Mouse (Mus musculus) stomach, embryonic 16.5 days (tissue): Measurements from ENCODE around the gene Gm4871. TPM values are rescaled to one million over a fixed set of nuclear protein-coding genes. Genes with fewer than 3 reads are reported as not detected.
"Not testable (repeated sequence)": the region's sequence is repeated elsewhere in the genome, so short reads cannot be mapped to it uniquely, and the experiment has no call there.

Experiments used
- ATAC-seq: fragments of 200-750 bp; cut with Nextera tagmentation; 2 replicates; pipeline ENCODE4 v1.8.0; 2017; ENCODE audit warnings: moderate number of reproducible peaks, moderate TSS enrichment; ENCODE audit not compliant: insufficient read depth, low FRiP score
- H3K27ac ChIP-seq: fragments of 300-500 bp; sonication (generic); 2 replicates; pipeline ENCODE4 v1.5.1; 2014; ENCODE audit warnings: low read length
- H3K27me3 ChIP-seq: fragments of 300-500 bp; sonication (generic); 2 replicates; pipeline ENCODE4 v1.6.1; 2014; ENCODE audit warnings: low read length, control low read depth, mixed read lengths; ENCODE audit not compliant: control insufficient read depth, insufficient read depth
- H3K36me3 ChIP-seq: fragments of 300-500 bp; sonication (generic); 2 replicates; pipeline ENCODE4 v1.6.1; 2014; ENCODE audit warnings: low read length; ENCODE audit not compliant: control insufficient read depth, insufficient read depth
- H3K4me1 ChIP-seq: fragments of 300-500 bp; sonication (generic); 2 replicates; pipeline ENCODE4 v1.6.1; 2014; ENCODE audit warnings: low read length, control low read depth, mixed read lengths; ENCODE audit not compliant: control insufficient read depth, insufficient read depth
- H3K4me2 ChIP-seq: fragments of 300-500 bp; sonication (generic); 2 replicates; pipeline ENCODE4 v1.6.1; 2014; ENCODE audit warnings: low read depth, low read length, mixed read lengths
- H3K4me3 ChIP-seq: fragments of 300-500 bp; sonication (generic); replicated peaks from 2 replicates; pipeline ENCODE4 v1.5.1; 2014; ENCODE audit warnings: mild to moderate bottlenecking, low read length
- H3K9ac ChIP-seq: fragments of 300-500 bp; sonication (generic); 2 replicates; pipeline ENCODE4 v1.6.1; 2014; ENCODE audit warnings: low read length
- H3K9me3 ChIP-seq: fragments of 300-500 bp; sonication (generic); replicated peaks from 2 replicates; pipeline ENCODE4 v1.6.1; 2016; ENCODE audit warnings: low read length, control low read depth; ENCODE audit not compliant: control insufficient read depth
- WGBS: fragments of 180-500 bp; shearing (Covaris S2); extraction: QIAGEN DNeasy Blood & Tissue Kit; methylation state at CpG from one replicate; pipeline ENCODE4 v1.1.7; 2014; 5-methylcytosine and 5-hydroxymethylcytosine counted together
- polyA plus RNA-seq: library from polyadenylated mRNA; unstranded; fragments of >200 nt; fragmentation: Nextera tagmentation; extraction: Ambion mirVana; gene quantifications from 2 replicates; pipeline ENCODE4 v1.2.1, GENCODE M21; 2015

Gene Gm4871
- not detected in 2 replicates for polyA plus RNA-seq

DNA sequence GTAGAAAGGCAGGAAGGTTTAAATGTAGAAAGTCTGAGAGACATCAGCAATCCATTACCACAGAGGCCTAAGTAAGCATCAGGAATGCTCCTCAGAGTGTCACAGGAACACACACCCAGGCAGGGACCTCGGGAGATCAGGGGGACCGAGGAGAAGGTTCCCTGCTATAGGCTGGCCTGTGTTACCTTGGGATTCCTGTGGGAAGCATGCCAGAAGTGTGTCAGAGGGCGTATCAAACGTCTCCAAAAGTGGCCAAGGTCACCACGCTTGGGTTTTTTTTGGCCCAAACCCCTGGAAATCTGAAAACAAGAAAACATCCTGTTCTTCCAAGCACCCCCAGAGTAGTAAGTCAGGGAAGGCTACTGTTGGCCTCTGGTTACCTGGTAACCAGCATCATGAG is at the start of gene Gm4871:
Gene Gm4871 (minus strand): TSS at position 364 of the 400 bp plus-strand sequence.
- H3K4me1 ChIP-seq, H3K27ac ChIP-seq, H3K4me2 ChIP-seq, ATAC-seq, H3K4me3 ChIP-seq, H3K27me3 ChIP-seq, H3K36me3 ChIP-seq, H3K9me3 ChIP-seq, H3K9ac ChIP-seq: not testable (repeated sequence)
- WGBS = 55% methylated on average over 5 of the region's 5 CpGs

DNA sequence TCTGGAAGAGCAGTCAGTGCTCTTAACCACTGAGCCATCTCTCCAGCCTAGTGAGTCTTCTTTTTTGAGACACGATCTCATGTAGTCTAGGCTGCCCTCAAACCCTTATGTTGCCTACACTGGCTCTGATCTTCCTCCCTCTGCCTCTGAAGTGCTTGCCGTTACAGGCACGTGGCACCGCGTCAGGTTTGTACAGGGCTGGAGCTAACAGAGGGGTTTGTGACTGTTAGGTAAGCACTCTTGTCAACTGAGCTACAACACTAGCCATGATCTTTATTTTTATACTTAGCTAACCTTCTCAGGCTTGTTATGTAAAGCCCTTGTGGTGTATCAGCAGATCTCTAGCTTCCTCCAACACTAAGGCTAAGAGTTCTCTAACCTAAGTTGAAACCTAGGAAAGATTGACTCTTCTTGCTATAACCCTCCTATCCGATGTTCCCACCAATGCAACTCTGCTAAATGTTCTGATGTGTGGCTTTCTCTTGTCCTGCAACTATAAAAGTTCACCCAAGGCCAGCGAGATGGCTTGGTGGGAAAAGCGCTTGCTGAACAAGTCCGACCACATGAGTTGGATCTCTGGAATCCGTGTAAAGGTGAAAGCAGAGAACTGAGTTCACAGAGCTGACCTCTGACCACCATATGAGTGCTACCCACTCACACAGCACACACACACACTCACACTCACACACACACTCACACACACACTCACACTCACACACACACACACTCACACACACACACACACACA is 49.5 kb upstream of the Gm4871 start:
- 83% methylated on average over 10 of the region's 10 CpGs for WGBS
- no peaks in the 10 kb centered on the region for H3K27me3 ChIP-seq
- H3K4me3 ChIP-seq = no peak overlapping the region
- H3K27ac ChIP-seq = no peak overlapping the region
- no peak overlapping the region for H3K4me2 ChIP-seq
- peaks cover 6% of the 10 kb centered on the region for H3K4me1 ChIP-seq
- H3K9me3 ChIP-seq = no peaks in the 10 kb centered on the region
- no peak overlapping the region for H3K9ac ChIP-seq
- ATAC-seq = no peak
- peaks cover 3% of the 10 kb centered on the region; the same call in 1 of the 2 replicates for H3K36me3 ChIP-seq

DNA sequence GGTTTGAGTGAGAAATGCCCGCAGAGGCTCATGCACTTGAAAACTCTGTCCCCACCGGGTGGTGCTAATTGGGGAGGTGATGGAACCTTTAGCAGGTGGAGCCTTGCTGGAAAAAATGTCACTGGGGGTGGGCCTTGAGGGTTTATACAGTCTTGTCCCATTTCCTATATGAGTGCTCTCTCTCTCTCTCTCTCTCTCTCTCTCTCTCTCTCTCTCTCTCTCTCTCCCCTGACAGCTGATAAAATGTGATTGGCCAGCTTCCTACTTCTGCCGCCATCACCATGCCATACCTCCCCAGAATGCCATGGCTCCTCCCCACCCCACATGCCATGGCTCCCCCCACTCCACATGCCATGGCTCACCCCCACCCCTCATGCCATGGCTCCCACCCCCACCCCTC is 42.5 kb upstream of the Gm4871 start:
- no peak for ATAC-seq
- Histone ChIP-seq H3K4me3 (no peak overlapping the region), H3K9ac (no peak overlapping the region), H3K27me3 (no peaks in the 10 kb centered on the region), H3K4me1 (no peaks in the 10 kb centered on the region), H3K27ac (no peak overlapping the region), H3K36me3 (no peaks in the 10 kb centered on the region), H3K9me3 (no peaks in the 10 kb centered on the region), H3K4me2 (no peak overlapping the region)
- 50% methylated on average over 3 of the region's 3 CpGs for WGBS

DNA sequence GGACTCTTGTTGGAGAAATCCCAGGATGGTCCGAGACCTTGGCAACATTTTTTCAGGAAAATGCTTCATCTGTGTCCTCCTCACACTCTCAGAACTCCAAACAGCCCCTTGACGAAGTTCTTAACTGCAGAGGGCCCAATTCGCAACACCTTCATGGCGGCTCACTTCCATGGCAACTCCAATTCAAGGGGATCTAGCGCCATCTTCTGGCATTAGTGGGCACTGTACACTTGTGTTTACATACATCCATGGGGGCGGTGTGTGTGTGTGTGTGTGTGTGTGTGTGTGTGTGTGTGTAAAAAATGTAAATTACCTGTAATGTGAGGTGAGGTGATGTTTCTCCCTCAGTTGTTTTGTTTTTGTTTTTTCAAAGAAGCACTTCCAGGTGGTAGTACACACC is 38.8 kb upstream of the Gm4871 start:
- no peak for ATAC-seq
- Histone ChIP-seq H3K4me3 (no peak overlapping the region), H3K4me2 (no peak overlapping the region), H3K36me3 (no peaks in the 10 kb centered on the region), H3K9me3 (no peaks in the 10 kb centered on the region), H3K27ac (no peak overlapping the region), H3K27me3 (no peaks in the 10 kb centered on the region), H3K4me1 (no peaks in the 10 kb centered on the region), H3K9ac (no peak overlapping the region)
- 44% methylated on average over 6 of the region's 6 CpGs for WGBS

DNA sequence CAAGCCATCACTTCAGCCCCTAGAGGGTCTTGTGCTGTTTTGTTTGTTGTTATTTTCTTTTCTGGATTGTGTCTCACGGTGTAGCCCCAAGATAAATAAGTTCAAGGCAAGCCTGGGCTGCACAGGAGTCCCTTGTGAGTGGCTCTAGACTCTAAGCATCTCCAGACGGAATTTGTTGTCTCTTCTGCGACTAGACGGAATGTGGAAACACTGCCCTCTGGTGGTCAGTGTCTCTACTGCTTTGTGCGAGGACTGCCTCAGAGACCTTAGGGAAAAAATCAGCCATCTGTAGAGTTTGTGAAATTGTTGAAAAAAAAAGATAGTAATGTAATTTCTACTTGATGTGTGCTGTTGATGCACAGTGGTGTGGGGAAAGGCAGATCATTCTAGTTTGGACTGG is 37.2 kb upstream of the Gm4871 start:
- Histone ChIP-seq H3K27ac (no peak overlapping the region), H3K9ac (no peak overlapping the region), H3K27me3 (no peaks in the 10 kb centered on the region), H3K36me3 (no peaks in the 10 kb centered on the region), H3K4me1 (no peaks in the 10 kb centered on the region), H3K9me3 (no peaks in the 10 kb centered on the region), H3K4me2 (no peak overlapping the region), H3K4me3 (no peak overlapping the region)
- WGBS = 0% methylated on average over 5 of the region's 5 CpGs
- 0 out of 2 replicates have a peak, but pooled peaks have one; percentile 10 for ATAC-seq

DNA sequence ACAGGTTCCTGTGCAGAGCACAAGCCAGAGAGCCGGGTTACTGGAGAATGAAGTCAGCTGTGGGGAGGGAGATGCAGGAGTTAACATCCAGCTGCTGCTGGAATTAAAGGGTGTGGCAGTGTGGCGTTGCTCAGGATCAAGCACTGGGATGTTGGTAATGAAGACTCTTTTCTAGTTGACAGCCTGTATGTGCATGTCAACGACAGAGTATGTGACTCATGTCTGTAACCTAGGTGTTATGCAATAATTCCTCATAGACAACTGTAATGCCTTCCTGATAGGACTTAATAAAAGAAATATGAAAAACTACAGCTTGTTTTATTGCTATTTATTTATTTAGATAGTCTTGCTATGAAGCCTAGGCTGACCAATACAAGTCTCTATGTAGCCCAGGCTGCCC is 36.3 kb upstream of the Gm4871 start:
- Histone ChIP-seq H3K9ac (no peak overlapping the region), H3K36me3 (no peaks in the 10 kb centered on the region), H3K9me3 (no peaks in the 10 kb centered on the region), H3K4me2 (no peak overlapping the region), H3K27me3 (no peaks in the 10 kb centered on the region), H3K4me1 (no peaks in the 10 kb centered on the region), H3K4me3 (no peak overlapping the region), H3K27ac (no peak overlapping the region)
- 34% methylated on average over 3 of the region's 3 CpGs for WGBS
- ATAC-seq = no peak

DNA sequence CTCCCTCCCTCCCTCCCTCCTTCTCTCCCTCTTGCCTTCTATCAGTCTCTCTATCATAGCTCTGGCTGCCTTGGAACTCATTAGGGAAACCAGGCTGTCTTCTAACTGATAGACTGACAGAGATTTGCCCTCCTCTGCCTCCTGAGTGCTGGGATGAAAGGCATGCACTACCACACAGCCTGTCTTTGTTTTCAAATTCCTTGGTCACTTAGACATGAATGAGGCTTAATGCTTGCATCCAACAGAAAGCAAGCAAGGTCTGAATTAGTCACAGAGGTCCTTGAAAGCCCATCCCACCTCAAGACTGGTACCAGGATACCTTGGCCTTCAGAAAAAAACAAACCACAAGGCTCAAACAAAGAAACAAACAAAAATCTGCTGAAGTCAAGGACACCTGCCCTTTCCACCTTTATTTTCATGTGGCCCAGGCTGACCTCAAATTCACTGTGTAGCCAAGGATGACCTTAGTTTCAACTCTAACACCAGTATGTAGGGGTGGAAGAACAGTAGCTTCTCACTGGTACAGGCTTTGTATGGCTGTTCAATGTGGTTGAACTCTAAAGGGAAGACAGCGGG is 32.3 kb upstream of the Gm4871 start:
- 89% methylated on average over 1 of the region's 1 CpGs for WGBS
- ATAC-seq = no peak

DNA sequence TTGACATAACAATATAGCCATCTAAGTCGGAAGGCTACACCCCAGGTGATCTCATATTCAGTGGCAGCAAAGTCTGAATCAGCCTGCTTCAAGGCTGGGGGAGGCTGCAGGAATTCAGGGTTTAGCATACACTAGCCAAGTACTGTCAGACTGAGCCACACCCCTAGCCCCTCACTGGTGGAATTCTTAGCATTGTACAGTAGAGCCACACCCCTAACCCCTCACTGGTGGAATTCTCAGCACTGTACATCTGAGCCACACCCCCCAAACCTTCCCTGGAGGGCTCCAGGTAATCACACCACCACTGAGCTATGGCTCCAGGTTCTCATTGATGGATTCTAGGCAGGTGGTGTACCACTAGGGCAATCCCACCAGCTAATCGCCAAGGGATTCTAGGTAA is 27.0 kb upstream of the Gm4871 start:
- Histone ChIP-seq H3K4me3 (no peak overlapping the region), H3K9me3 (no peaks in the 10 kb centered on the region), H3K4me2 (no peak overlapping the region), H3K4me1 (no peaks in the 10 kb centered on the region), H3K27ac (no peak overlapping the region), H3K9ac (no peak overlapping the region), H3K36me3 (no peaks in the 10 kb centered on the region), H3K27me3 (no peaks in the 10 kb centered on the region)
- 63% methylated on average over 2 of the region's 2 CpGs for WGBS
- ATAC-seq = no peak

More for the DNA sequence above, 32.3 kb upstream of the Gm4871 start:
- Histone ChIP-seq H3K9ac (no peak overlapping the region), H3K27ac (no peak overlapping the region), H3K4me3 (no peak overlapping the region), H3K27me3 (no peaks in the 10 kb centered on the region), H3K36me3 (no peaks in the 10 kb centered on the region), H3K4me2 (no peak overlapping the region), H3K4me1 (no peaks in the 10 kb centered on the region), H3K9me3 (no peaks in the 10 kb centered on the region)

DNA sequence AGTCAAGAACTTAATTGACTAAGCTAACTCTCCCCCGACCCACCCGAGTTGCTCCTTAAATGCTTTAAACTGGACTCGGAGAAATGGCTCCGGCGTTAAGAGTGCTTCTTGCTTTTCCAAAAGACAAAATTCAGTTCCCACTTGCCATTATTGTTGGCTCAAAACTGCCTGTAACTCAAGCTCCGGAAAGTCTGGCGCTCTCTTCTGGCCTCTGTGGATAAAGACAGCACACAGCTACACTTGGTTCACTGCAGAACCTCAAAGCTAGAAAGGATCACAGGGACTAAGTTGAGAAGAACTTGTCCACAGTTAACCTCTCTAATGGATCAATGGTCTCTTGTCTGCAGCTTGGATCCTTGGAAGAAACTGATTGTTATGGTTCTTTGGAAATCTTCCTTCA is 26.2 kb upstream of the Gm4871 start:
- Histone ChIP-seq H3K9me3 (no peaks in the 10 kb centered on the region), H3K36me3 (no peaks in the 10 kb centered on the region), H3K4me2 (no peak overlapping the region), H3K4me1 (no peaks in the 10 kb centered on the region), H3K27me3 (no peaks in the 10 kb centered on the region), H3K4me3 (no peak overlapping the region), H3K9ac (no peak overlapping the region), H3K27ac (no peak overlapping the region)
- no peak for ATAC-seq
- WGBS = 89% methylated on average over 7 of the region's 7 CpGs
